Mouse (Mus musculus) mouse trophoblast stem cell (cell line): ENCODE data around the gene Epb41l4b.

Experiments
- in situ Hi-C, 2 experiments: fragments of 300-500 bp; cut with MseI, MboI; formaldehyde crosslinking; loops; 2 replicates in 1 of 2; 3 replicates in 1 of 2; pipeline ENCODE4 v1.15.1; 2025

Epb41l4b gene

GRCm38 (mm10) chr4:57114617-57115592 is 28.3 kb downstream of the Epb41l4b start:
- in situ Hi-C loops = no loop called here

GRCm38 (mm10) chr4:57113472-57114216 is 29.6 kb downstream of the Epb41l4b start:
- in situ Hi-C loops = no loop called here

DNA sequence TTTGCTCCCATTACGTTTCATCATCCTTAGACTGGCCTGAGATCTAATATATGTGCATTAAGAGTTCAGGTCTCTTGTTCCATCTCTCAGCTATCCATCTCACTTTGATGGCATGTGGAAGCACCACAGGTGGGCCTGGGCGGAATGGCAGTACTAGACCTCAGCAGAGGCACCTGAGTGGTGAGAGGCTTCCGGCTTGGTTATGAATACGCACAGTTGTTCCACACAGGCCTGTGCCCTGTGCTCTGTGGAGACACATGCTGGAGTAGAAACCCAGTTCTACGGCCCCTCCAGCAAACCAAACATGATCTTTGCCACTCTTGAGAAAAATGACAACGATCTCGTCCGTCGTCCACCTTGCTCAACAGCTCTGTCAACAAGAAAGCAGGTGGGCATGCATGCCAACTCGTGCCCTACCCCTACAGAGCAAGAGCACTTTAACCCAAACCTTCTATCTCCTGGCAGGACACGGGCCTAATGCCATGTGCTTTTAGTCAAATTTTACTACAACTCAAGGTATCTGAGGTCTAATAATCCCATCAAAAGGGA is 31.2 kb downstream of the Epb41l4b start:
- in situ Hi-C loops = no loop called here

GRCm38 (mm10) chr4:57111411-57111810 is 31.8 kb downstream of the Epb41l4b start:
- in situ Hi-C loops = no loop called here

DNA sequence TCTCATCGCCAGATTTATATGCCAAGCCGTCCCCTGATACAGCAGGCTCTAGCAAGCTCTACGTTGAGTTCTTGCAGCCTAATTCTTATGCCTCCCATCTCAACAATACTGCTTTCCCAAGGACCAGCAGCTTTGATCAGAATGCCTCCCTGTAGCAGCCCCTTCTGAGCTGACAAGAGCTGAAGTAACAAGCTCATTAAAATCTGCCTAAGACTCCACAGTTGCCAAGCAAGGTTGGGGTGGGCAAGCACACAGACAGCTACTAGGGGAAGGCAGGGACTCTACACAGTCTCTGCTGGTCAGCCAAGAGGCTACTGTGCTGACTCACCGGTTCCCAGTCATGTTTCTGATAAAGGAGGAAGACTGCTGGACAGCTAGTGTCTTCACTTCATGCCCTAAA is 33.7 kb downstream of the Epb41l4b start:
- in situ Hi-C loops = no loop called here

- in situ Hi-C loops = no loop called here
Measured at GRCm38 (mm10) chr4:57105339-57105738, 37.9 kb downstream of the Epb41l4b start.

DNA sequence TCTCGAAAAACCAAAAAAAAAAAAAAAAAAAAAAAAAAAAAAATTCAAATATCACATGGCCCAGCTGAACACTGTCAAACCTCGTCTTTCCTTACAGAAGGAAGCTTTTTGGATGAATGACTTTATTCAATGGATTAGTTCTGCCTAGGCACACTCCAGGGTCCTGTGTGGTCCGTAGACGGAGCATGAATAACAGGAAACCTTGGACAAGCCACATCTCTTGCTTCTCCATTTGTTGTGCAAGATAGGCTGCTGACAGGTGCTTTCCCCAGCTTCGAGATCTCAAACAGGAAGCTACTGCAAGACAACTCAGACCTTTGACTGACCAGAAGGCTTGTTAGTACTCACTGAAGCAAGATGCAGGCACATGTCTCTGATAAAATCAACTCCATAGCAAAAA is 39.4 kb downstream of the Epb41l4b start:
- in situ Hi-C loops = no loop called here

- in situ Hi-C loops = no loop called here
Measured at GRCm38 (mm10) chr4:57101095-57101494, 42.1 kb downstream of the Epb41l4b start.

- in situ Hi-C loops = no loop called here
Measured at GRCm38 (mm10) chr4:57097411-57097810, 45.8 kb downstream of the Epb41l4b start.

DNA sequence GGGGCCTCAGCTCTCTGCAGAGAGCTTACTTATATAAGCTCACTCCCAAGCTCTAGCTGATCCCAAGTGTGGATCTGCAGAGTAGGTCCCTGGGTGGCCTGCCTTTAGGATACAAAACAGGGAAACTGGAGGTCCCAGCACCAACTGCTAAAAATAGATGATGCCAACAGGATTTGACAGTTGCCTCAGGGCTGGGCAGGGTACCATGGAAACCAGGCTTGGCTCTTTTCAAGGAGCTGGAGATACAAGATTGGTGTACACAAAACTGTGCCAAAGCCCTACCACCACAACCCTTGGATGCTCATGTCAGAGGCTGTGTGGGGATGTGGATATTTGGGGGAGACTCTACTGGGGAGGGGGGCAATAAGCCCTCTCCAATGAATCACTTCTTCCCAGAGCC is 47.7 kb downstream of the Epb41l4b start:
- in situ Hi-C loops = no loop called here

DNA sequence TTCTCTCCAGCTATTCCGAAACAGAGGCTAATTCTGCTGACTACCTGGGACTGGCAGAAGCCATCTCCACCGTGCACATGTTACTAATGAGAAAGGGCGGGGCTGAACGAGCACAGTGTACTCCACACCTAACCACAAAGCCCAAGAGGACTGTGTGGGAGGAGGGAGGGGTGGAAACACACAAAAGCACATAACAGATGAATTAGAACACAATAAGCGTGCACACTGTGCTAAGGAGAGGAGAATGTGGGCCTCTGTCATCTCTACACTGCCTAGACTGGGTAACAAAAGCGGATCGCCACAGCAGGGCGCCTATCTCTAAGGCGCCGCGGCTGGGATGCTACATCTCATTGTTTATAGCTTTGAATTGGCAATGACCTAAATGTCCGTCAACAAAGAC is 51.9 kb downstream of the Epb41l4b start:
- in situ Hi-C loops = no loop called here

DNA sequence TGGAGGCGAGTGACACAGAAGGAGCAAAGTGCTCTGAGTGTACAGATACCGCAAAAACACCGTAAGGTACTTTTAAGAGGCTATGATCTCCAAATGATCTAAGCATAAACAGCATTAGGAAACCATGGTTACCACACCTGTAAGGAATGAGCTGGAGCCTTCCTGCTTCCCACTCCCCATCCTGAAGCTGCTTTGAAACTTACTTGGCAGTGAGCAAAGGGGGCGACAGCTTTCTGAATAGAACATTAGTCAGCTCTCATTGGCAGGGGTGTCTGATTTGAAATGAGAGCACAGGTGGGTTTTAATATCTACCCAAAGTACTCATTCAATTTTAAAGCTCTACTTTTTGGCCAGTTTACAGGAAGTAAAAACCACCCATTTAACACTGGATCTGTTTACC is 54.9 kb downstream of the Epb41l4b start:
- in situ Hi-C loops = no loop called here

GRCm38 (mm10) chr4:57085750-57086400 is 57.4 kb downstream of the Epb41l4b start:
- in situ Hi-C loops = no loop called here

DNA sequence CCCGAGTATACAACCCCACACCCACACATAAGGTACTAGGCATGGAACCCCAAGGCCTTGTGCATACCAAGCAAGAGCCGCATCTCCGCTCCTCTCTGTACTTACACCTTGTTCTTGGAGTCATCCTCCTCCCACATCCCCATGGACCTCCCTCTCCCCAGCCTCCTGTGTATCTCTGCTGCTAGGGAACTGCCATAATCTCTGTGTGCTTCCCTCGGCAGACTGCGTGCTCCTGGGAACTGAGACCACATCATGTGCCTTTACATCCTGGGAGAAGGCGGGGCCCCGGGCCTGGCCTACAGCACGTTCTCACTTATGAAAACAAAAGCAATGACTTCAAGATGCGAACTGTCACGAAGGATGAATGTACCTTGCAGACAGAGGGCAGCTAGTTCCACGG is 59.6 kb downstream of the Epb41l4b start:
- in situ Hi-C loops = no loop called here

- in situ Hi-C loops = no loop called here
Measured at GRCm38 (mm10) chr4:57082775-57083428, 60.3 kb downstream of the Epb41l4b start.

DNA sequence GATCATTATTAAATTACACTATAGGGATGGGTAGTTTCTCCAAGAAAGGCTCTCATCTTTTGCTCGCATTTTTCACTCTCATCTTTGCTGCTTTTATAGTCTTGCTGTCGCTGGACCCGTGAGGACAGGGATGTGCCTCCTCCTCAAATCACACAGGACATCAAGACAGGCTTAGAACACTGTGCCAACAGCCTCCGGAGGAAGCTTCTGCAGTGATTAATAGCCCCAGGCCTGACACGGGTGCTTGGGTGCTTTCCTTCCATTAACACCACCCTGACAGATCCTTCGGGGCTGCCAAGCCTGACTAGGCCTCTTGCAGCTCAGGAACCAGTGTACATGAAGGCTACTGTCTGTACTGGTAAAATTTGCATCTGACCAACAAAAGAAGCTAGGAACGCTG is 61.8 kb downstream of the Epb41l4b start:
- in situ Hi-C loops = no loop called here

GRCm38 (mm10) chr4:57073843-57074242 is 69.4 kb downstream of the Epb41l4b start:
- in situ Hi-C loops = no loop called here

DNA sequence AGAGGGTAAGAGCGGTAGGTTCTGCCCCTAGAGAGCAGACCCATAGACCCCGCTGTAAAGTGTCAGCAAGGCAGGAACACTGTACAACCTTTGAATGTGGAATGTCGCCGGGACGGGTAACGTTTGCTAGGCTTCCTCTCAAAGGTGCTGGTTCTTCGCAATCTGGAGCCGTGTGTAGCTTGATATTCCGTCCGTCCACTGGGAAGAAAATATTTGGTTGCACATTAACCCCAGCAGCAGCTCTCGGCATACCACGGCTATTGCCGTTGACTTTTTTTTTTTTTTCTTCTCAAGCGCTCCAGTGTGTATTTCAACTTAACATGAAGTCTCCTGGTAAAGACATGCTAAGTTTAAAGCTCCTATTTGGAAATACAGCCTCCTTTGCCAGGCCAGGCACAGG is 70.1 kb downstream of the Epb41l4b start:
- in situ Hi-C loops = no loop called here

- in situ Hi-C loops = no loop called here
Measured at GRCm38 (mm10) chr4:57070640-57071039, 72.6 kb downstream of the Epb41l4b start.

DNA sequence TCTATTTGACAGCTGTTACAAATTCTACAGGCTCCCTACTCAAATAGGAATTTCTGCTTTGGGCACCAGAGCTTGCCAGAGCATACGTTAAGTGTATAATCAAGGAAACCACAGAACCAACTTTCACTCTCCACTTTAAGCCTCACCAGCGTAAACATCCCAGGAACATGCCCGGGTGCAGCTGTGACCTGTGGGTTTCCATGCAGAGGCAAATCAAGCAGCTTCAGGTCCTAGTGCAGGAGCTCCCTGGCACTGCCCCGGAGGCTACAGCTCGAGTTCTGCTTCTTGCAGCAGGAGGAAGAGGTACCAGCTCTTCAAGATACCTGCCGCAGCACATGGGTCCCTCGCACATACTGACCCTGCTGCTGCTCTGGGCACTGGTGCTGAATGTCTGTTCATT is 74.8 kb downstream of the Epb41l4b start:
- in situ Hi-C loops = no loop called here

DNA sequence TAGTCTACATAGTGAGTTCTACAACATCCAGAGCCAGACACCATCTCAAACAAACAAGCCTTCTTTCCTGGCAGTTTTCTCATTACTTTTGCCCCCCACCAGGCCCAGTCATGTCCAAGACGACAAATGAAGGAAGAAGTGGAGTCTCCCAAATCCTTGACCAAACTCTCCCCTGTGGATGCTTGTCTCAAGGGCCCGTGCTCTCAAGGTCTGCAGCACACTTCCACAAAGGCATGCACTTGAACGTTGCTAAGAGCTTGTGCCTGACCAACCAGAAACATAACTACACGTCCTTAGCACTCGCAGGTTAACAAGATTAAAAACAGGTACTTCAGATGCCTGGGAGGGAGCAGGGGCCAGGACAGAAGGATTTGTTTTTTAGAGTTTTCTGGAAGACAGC is 75.4 kb downstream of the Epb41l4b start:
- in situ Hi-C loops = no loop called here
